Mouse (Mus musculus) kidney, postnatal 14 days (tissue): ENCODE measurements around the gene Zdhhc5.
A peak's percentile ranks its signal among the peaks of the same experiment; 100 is the strongest.
"Not testable (repeated sequence)": the region's sequence is repeated elsewhere in the genome, so short reads cannot be mapped to it uniquely, and the experiment has no call there.

ENCODE experiments used
- DNase-seq: peaks from one replicate; pipeline ENCODE4 v3.0.0; 2022; ENCODE audit warnings: mixed read lengths

Zdhhc5 gene

DNA sequence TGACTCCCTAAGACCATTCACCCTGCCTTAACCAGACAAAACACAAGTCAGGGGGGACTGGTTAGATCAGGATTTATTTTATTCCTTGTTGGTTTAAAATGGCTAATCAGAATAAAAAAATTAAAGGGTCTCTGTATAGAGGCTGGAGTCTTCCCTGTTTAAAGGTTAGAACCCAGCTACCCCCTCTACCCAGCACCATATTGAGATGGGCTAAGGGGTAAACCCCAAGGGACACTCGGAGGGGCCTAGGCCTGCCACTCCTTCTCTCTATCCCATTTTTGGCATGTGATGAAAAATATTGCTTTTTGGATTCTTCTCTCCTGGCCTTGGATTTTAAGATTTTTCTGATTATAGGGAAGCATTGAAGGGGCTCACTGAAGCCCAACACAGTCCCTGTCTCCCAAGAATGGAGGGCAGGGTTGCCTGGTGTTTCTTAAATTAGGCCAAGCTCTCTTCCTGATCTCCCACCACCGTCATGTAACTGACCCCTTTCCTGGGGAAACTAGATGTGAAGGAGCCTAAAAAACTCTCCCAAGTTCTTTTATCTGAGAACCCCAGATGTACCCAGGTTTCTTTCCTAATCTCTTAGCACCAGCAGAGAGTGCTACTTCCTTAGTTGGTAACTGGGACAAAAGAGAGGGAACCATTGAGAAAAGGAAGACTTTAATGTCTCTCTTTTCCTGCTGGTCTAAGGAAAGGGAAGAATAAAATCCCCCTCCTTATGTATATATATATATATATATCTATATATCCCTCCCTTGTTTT lies 26.7 kb downstream of the Zdhhc5 start:
- DNase-seq = no peak

DNA sequence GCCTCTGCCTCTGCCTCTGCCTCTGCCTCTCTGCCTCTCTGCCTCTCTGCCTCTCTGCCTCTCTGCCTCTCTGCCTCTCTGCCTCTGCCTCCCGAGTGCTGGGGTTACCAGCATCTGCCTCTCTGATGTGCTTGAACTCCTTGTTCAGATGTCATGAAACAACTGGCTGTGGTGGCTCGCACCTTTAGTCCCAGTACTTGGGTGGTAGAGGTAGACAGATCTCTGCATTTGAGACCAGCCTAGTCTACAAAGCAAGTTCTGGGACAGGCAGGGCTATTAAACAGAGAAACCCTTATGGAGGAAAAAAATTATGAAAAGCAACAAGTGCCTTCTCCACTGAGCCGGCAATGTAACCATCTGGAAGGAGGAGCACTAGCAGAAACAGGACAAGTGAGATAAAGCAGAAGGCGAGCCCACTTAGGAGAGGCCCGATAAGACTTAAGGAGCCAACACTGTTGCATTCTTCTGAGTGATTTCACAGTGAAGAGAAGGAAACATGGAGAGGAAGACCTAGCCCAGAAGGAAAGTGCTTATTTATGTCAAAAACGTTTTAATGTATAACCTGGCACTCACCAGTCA lies 32.3 kb downstream of the Zdhhc5 start:
- DNase-seq = no peak

DNA sequence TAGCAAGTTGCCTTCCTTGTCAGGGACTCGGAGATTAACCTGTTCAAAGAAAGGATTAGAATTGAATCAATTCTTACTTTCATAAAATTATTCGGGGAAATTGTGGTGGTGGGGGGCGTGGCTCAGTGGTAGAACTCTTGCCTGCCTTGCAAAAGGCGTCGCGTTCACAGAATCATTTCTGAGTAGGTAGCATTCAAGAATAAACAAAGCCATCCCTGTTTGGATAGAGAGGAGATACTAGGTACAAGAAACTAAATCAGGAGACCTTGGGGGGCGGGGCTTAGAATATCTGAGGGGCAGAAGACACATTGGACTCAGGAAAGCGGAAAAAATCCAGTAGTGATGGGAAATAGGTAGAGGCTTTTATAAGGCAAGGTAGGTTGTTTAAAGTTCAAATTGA lies 36.0 kb downstream of the Zdhhc5 start, which contains the start of gene Tmx2:
Gene Tmx2 (minus strand): TSS at position 125 of the 400 bp plus-strand sequence.
- no peak for DNase-seq

DNA sequence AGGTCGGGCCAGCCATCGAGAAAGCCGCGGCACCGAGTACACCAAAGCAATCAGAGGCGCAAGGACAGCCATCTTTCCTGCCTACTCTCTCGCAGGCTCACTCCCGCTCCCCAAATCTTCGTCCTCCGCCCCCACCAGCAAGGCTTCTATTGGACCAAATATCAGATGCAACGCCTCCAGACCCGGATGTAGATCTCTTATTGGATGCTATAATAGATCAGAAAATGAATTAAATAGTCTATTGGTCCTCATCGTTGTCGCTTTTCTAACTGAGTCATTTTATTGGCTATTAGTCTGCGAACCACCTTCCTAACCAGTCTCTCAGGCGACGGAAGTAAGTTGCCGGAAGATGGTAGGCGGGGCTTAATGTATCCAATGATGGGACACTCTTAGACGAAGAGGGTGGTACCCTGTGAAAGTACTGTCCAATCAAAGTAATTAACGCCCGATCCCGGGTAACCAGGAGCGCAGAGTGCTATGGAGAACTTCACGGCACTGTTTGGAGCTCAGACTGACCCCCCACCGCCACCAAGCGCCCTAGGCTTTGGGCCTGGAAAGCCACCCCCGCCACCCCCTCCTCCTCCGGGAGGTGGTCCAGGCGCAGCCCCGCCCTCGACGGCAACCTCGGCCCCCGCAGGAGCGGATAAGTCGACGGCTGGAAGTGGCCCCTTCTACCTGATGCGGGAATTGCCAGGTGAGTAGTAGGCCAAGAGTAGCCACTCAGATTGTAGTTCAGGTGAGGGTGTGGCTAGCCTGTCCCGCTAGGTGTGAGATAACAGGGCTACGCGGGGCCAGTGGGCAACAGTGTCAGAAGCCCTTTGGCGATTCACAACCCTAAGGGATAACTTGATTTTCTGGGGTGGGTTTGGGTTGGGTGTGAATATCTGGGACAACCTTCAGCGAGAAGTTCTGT lies 36.8 kb downstream of the Zdhhc5 start, which contains the start of the genes Gm28635 and Med19:
Gene Gm28635 (minus strand): TSS at position 74 of the 913 bp plus-strand sequence.
Gene Med19 (plus strand): TSS at position 435 of the 913 bp plus-strand sequence.
- DNase-seq = peak; percentile 97

DNA sequence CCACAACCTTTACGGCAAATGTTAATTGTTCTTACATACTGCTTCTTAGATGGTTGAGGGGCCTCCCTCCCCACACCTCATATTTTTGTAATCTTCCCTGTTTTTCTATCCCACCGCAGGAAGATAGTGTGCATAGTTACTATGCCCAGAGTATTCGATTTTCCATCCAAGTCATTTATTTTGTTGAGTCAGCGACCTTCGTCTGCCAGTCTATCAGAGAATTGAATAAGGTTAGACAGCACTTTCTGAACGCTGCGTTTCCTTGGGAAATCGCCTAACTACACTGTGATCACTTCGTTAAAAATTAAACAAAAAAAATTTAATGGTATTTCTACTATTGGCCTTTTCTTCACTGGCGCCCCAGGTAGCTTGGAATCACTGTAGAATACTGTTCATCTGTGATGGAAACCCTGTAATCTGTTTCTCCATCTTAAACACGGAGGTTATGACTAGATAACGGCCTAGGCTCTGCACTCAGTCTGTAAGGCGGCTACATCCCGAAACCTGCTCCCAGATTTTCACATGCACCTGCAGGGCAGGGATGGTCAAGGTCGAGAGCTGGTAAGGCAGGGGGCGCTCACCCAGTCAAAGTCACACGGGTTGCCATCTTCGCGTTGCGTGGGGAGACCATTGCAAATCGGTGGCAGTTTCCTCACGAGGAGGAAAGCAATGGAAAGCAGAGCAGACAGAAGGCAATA lies 37.6 kb downstream of the Zdhhc5 start:
- no peak for DNase-seq

DNA sequence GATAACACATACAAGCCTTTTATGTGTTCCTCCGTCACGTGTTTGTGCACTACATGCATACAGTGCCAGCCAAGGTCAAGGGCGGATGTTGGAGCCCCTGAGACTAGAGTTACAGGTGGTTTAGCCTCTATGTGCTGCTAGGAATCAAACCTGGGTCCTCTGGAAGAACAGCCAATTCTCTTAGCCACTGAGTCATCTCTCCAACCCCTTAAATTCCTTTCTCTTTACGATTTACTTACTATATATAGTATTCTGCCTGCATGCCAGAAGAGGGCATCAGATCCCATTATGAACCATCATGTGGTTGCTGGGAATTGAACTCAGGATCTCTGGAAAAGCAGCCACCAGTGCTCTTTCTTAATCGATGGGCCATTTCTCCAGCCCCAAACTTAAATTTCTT lies 43.4 kb downstream of the Zdhhc5 start:
- not testable (repeated sequence) for DNase-seq

DNA sequence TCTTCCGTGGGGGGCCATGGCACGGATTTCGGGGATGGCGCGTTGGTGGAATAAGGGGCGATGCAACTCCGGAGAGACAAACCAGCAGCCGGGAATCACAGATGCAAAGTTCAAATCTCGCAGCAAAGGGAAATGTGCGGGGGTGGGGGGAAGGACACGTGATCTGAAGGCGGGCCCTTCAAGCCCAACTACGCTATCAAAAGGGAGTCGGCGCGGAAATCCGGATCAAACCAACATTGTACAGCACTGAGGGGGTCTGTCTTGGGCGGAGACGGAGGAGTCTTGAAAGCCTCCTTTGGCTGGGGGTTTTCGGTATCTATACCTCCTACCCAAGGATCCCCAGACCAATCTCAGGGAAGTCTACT lies 44.4 kb downstream of the Zdhhc5 start, which contains the start of gene Selenoh:
Gene Selenoh (minus strand): TSS at position 202 of the 365 bp plus-strand sequence.
- peak; percentile 88 for DNase-seq

DNA sequence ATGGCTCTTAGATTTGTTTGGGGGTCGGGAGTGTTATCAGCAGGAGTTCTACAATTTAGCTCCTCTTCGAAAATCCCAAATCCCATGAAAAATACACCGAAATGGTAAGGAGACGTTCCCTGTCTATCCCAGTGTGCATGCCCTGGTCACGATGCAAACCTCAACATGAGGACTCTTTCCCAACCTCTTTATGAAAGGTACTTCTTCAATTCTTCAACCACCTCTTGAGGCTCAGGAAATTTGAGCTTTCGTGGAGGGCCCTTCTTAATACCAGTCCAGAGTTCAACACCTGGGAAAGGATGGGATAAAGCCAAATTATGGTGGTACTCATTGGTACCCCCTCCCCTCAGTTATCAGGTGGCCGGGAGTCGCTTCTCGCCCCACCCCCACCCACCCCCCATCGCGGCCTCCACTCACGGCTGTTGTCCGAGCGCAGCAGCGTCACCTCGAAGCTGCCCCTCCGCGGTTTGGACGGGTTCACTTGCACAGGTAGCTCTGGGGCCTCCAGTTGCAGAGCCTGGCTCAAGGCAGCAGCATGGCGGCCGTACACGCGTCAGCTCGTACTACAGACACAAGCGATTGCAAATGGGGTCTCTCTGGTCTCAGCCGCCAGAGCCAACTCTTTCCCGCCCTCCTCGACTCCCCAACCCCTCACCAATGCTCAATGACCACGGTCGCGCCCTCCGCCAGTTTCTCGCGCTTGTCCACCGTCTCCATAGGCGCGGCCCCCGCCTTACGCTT lies 45.0 kb downstream of the Zdhhc5 start:
- DNase-seq = peak; percentile 49

DNA sequence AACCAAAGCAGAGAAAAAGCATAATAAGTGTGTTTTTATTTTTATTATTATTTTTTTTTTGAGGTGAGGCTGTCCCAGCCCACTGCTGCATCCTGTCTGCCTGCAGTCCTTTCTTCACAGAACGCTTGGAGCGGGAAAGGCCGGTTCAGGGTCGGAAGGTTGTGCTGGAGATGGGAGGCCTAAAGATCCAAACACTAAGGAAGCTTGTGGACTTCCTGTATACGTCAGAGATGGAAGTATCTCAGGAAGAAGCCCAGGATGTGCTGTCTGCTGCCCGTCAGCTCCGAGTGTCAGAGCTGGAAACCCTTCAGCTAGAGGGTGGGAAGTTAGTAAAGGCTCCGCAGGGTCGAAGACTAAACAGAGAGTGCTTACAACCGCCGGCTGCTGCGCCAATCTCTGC lies 48.9 kb downstream of the Zdhhc5 start:
- peak; percentile 34 for DNase-seq

DNA sequence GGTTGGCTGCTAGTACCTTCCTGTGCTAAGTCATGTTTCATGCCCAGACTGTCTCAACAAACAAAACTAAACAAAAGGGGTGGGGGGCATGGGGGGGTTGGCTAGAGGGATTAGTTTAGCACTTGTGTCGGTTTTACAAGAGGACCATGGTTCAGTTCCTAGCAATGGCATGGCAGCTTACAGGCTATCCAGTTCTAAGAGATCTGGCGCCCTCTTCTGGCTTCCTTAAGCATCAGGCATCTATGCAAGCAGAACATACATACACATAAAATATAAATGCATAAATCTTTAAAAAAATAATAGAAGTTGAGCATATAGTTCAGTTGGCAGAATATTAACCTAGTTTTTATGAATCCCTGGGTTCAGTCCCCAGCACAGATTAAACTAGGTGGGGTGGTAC lies 52.1 kb downstream of the Zdhhc5 start:
- peak; percentile 49 for DNase-seq

DNA sequence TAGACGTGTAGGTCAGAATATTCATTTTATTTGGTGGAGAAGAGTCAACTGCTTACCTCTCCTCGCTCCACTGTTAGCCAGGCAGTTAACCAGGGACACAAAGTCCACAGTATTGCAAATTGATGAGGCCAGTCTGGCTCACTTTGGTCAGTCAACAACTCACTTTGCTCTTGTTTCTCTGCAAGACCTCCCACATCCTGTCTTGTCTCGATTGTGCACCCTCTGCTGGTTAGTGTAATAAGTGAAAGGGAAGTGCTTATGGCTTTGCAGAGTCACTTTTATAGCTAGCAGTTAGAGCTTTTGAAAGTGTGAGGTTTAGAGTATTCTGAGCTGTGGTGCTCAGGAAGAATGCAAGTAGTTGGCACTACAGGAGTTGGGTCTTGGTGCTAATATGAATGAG lies 54.7 kb downstream of the Zdhhc5 start:
- peak; percentile 71 for DNase-seq

DNA sequence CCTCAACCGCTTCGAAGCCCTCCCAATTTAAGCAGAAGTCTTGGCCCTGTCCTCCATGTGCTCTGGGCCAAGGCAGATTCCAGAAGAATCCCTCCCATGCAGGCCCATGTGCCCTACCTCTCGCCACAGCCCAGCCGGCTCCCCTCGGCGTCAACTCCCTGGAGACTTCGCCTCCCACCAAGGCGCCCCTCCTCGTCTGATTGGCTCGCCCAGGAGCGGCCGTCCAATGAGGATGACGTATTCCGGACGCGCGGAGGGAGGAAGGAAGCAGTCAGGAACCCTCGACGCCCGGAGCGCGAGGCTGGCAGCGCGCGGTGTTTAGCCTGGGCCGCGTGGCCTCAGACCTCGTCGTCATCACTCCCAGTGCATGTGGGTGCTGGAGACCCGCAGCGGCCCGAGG lies 56.2 kb downstream of the Zdhhc5 start, which contains the start of gene Btbd18:
Gene Btbd18 (plus strand): TSS at position 274 of the 400 bp plus-strand sequence.
- DNase-seq = no peak

DNA sequence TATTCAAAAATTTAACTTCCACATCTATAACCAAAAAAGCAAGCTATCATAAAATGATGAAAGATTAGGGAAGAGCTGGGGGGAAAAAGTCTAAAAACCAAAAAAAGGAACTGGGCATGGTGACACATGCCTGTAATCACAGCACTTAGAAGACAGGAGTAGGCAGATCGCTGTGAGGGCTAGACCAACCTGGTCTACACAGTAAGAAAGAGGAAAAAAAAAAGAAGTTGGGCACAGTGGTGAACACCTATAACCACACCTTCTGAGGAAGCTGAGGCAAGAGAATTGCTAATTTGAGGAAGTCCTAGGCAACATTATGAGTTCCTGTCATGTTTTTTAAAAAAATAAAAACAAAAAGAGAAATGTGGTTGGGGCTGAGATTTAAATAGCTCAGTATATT lies 59.1 kb downstream of the Zdhhc5 start:
- DNase-seq = no peak

DNA sequence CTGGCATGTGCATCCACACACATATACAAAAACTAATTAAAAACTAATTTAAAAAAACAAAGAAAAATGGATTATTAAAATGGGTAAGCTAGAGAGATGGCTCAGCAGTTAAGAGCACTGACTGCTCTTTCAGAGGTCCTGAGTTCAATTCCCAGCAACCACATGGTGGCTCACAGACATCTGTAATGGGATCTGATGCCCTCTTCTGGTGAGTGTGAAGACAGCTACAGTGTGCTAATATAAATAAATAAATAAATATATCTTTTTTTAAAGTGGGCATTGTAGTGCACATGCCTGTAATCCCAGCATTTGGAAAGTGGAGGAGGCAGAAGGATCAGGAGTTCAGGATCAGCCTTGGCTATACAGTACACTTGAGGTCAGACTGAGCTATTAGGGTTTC lies 61.6 kb downstream of the Zdhhc5 start:
- no peak for DNase-seq

DNA sequence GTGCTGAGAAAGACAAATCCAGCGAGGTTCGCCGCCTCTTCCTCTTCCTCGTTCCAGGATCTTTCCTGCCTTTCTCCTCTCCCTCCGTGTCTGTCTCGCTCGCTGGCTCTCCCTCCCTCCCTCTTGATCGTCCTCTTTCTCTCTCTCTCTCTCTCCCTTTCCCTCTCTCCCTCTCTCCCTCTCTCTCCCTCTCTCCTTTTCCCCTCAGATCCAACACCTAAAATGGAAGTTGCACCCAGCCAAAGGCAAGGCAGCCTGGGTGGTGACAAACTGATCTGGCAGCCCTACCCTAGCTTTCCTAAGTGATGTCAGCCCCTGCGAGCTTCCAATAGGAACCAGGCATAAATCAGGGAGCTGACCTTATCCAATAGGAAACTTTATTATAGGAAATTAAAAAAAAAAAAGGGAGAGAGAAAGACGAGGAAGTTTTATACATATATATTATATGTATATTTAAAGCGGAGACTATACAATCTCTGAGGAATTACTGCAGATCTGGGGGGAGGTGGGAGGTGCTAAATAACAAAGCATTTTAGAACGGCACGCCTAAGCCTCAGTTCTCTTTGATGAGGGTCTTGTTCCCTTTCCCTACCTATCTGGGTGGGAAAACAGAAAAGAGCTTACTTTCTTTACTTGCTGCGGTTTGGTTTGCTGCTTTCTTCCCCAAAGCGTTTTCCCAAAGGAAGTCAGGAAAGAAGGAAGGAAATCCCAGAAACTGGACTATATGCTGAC lies 64.3 kb downstream of the Zdhhc5 start, which contains the start of gene Ctnnd1:
Gene Ctnnd1 (minus strand): TSS at position 302 of the 732 bp plus-strand sequence.
- peak; percentile 92 for DNase-seq

DNA sequence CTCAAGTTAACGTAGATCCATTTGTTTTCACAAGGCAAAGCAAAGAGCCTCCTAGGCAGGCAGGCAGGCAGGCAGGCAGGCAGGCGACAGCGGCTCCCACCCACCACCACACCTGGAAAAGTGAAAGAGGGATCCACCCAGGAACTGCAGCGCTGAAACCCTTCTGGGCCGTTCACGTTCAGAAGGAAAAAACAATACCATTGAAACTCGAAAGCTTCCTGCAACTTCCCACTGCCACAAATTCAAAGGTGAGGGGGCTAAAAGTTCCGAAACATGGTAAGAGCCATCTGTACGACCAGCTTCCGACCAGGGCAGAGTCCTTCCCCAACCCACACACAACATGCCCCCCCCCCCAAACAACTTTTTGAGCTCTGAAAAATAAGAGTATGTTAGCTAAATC lies 65.3 kb downstream of the Zdhhc5 start:
- peak; percentile 45 for DNase-seq

DNA sequence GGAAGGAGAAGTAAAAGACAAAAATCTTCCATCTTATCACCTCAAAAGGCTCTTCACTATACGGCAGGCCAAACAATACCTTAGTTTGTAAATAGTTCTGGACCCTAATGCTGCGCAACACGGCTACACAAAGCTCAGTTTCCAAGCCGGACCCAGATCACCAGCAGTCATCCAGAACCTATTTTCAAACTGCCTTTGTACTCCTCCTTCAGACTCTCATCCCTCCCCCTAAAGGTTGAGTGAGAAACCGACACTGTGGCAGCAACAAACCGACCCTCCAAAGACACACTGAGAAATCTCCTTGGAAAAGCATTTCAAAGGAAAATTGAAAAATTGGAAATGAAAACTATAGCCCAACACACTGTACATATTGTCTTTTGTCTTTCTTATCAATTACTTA lies 66.6 kb downstream of the Zdhhc5 start:
- DNase-seq = no peak

DNA sequence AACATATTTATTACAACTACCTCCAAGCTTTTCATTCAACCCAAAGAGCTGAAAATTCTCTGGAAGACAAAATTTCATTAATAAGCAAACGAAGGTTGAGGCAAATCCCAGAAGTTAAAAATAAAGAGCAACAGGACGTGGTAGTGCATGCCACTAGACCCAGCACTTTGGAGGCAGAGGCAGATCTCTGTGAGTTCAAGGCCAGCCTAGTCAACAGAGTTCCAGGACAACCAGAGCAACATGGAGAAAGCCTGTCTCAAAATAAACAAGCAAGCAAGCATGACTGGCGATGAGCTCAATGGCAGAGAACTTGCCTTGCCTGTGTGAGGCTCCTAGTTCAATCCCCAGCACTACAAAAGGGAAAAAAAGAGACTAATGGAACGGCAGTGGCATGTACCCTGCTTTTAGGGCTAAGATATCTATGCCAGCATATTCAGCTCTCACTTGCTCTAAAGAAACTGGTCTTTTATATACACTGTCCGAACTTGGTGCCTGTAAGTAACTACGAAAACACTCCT lies 67.9 kb downstream of the Zdhhc5 start:
- DNase-seq = no peak

DNA sequence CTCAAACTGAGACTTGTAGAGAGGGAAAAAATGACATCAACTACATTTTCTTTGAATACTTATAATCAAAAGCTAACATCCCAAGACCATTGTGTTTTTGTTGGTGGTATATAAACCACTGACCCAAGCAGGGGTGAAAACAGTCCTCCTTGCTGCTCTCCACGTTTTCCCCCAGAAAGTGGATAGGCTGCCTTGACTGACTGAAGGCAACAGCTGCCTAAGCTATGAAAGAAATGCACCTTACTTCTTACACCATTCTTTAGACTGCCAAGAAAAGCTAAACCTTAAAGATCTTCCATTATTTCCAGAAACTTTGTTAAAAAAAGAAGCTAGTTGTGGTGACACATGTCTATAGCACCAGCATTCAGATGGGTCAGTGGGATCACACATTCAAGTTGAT lies 68.8 kb downstream of the Zdhhc5 start:
- DNase-seq = no peak

DNA sequence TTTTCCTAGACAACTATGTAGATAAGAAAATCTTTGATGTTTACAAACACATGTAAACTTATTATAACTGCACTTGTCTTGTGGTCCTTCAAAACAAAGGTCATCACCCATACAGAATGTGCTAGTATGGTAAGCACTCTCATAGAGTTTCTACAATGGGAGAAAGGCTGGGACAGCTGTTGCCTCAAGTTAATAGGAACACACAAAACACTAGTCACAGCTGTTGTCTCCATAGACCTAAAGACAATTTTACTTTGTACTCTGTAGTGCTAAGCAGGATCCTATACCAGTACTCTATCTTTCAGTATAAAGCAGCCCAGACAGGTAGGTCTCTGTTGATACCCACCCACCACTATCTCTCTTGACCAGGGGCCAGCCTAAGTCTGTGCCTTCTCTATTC lies 74.1 kb downstream of the Zdhhc5 start:
- no peak for DNase-seq
